Mouse (Mus musculus): ENCODE data around the gene Abcb7. TPM values are rescaled to one million over a fixed set of nuclear protein-coding genes. Genes with fewer than 3 reads are reported as not detected.

Abcb7 gene
- 10 to 100 TPM; 22.5 to 25.2 TPM for total RNA-seq (2023)

GRCm38 (mm10) chrX:104413183-104413983 is at the start of gene Abcb7:
Abcb7 (minus strand) TSS chrX:104413856.

Other genes starting within 250 kb of the Abcb7 start
- not detected for gene Nexmif, start 212.7 kb downstream of the Abcb7 start, total RNA-seq (2023)
- gene Uprt, start 69.0 kb upstream of the Abcb7 start, total RNA-seq (2023): 1 to 10 TPM; 6.6 to 8.0 TPM

Measured in neutrophil, adult 59 days (primary cell).